Mouse (Mus musculus): ENCODE measurements at regions not wholly inside any gene's neighbourhood (a gene's known extent, or its start where the extent isn't known, plus 50 kb on each side); places are given as distances from the start of the nearest gene placed in this dataset.

- no peak for DNase-seq (ENCODE audit: low spot score)
These were observed 68.4 kb downstream of the 4931417E11Rik start for GRCm38 (mm10) chr6:73401059-73401458.

GRCm38 (mm10) chr6:73389301-73389700 is 80.2 kb downstream of the 4931417E11Rik start:
- no peak for DNase-seq (ENCODE audit: low spot score)

GRCm38 (mm10) chr6:73386261-73386660 is 83.2 kb downstream of the 4931417E11Rik start:
- no peak for DNase-seq (ENCODE audit: low spot score)

DNA sequence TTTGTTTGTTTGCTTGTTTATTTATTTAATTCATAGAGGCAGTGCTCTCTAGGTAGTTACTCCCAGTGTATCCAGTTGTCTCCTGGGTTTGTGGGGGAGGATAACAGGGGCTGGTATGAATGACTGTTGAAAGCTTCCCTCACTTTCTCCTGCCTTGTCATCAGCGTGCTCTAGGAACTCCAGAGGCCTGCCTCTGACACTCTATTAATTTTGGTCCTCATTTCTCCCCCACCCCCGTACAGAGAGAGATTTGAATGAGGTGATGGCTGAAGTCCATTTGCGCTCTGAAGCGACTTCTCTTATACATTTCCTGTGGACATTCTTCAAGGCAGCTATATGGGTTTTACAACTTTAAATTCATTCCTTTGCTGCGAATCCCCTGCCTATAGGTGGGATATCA is 89.6 kb downstream of the 4931417E11Rik start:
- no peak for DNase-seq (ENCODE audit: low spot score)

GRCm38 (mm10) chr6:73377884-73378283 is 91.6 kb downstream of the 4931417E11Rik start:
- DNase-seq (ENCODE audit: low spot score) = no peak

DNA sequence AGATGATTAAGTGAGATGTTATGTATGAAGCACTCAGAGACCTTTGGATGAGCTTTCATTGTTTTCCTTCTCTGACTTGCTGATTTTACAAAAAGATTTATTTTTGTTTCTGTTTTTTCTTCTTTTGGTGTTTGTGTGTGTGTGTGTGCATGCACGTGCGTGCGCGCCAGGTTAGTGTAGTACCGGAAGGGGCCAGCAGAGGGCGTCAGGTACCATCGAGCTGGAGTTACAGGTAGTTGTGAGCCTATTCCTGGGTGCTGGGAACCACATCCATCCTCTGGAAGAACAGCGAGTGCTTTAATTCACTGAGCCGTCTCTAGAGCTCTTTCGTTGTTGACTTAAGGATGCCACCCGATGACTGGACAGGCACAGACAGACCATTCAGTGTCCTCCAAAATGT is 93.2 kb downstream of the 4931417E11Rik start:
- no peak for DNase-seq (ENCODE audit: low spot score)

- no peak for DNase-seq (ENCODE audit: low spot score)
These were observed 96.6 kb downstream of the 4931417E11Rik start for GRCm38 (mm10) chr6:73372901-73373300.

- DNase-seq (ENCODE audit: low spot score) = no peak
These were observed 97.6 kb downstream of the 4931417E11Rik start for GRCm38 (mm10) chr6:73371866-73372265.

DNA sequence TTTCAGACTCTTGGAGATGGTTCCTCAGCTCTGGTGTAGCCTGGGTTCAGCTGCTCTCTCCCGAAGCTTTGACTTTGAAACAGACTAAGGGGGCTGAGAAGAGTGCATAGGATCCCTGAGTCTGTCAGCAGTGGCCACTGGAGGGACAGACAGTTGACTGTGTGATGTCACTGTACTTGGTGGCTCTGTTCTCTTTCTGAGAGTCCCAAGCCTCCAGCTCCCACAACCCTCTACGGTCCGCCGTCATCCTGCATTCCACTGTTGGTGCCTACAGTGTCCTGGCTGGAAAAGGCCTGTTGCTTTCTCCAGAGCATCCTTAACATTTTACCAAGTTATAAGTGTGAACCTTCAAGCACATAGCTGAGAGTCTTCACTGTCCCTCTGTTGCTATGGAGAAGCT is 98.6 kb downstream of the 4931417E11Rik start:
- no peak for DNase-seq (ENCODE audit: low spot score)

DNA sequence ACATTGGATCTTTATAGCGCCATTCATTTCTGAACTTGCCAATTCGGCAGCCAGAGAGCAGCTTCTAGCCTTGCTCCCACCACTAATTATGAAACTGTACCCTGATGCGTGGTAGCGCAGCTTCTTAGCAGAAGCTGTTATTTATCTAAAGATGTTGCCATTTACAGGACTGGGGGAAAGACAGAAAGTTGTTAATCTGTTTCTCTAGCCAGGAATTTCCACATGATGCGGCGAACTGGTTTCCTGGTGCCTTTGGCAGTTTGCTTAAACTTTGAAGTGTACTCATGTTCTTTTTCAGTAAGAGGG is 100.7 kb downstream of the 4931417E11Rik start:
- DNase-seq (ENCODE audit: low spot score) = no peak

- DNase-seq (ENCODE audit: low spot score) = no peak
These were observed 101.2 kb downstream of the 4931417E11Rik start for GRCm38 (mm10) chr6:73368047-73368835.

DNA sequence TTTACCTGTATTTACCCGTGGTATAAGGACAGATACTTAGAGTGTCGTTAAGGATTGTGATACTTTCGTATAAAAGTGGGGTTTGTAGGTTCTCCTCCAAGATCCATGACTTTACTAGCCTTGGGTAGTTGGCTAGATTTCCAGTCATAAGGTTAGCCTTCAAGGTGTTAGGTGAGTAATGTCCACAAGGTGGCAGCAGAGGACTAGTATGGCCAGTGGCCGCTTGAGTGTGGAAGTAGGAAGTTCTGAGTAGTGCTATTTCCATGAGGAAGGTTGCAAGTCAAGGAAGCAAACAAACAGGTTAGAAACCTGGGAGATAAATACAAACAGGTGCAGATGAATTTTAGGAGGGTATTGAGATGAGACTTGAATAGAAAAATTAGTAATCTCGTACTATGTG is 101.9 kb downstream of the 4931417E11Rik start:
- peak; percentile 73 for DNase-seq (ENCODE audit: low spot score)

DNA sequence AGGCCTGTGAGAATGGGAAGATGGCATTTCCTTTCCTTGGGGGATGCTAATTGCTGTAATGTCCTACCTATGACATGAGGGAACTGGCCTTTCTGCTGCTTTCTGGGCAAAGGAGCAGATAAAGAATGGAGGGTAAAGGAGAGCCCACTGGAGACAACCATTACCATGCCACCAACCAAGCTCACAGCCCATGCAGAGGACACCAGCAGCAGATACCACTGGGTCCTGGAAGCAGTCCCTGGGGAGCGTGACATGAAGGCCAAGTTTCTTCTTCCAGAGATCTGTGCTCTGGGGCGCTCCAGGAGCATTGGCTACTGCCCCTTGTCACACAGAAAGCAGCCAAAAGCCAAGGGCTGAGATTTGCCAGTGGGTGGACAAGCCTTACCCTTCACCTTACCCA is 102.8 kb downstream of the 4931417E11Rik start:
- no peak for DNase-seq (ENCODE audit: low spot score)

GRCm38 (mm10) chr6:73365306-73365705 is 104.2 kb downstream of the 4931417E11Rik start:
- no peak for DNase-seq (ENCODE audit: low spot score)

- DNase-seq (ENCODE audit: low spot score) = no peak
These were observed 86.8 kb downstream of the Suclg1 start for GRCm38 (mm10) chr6:73334995-73335394.

GRCm38 (mm10) chr6:73329666-73330065 is 81.5 kb downstream of the Suclg1 start:
- DNase-seq (ENCODE audit: low spot score) = no peak
